Mouse (Mus musculus): ENCODE data around the gene Pde3a. TPM values are rescaled to one million over a fixed set of nuclear protein-coding genes. Genes with fewer than 3 reads are reported as not detected.

Gene Pde3a
- polyA plus RNA-seq, 1 experiment from 2014 or later = 2.3 TPM

- Histone ChIP-seq H3K36me3 (ENCODE audit: control insufficient read depth, insufficient read depth, low read length) (no peaks in the 10 kb centered on the region), H3K27me3 (ENCODE audit: control insufficient read depth, insufficient read depth, low read depth, low read length) (no peaks in the 10 kb centered on the region), H3K27ac (ENCODE audit: low read length) (no peak overlapping the region), H3K4me1 (ENCODE audit: control insufficient read depth, insufficient read depth, low read length) (no peaks in the 10 kb centered on the region), H3K4me2 (ENCODE audit: low read length) (no peak overlapping the region), H3K9me3 (replicated peaks; ENCODE audit: control insufficient read depth, low read length, poor library complexity, severe bottlenecking) (no peaks in the 10 kb centered on the region), H3K4me3 (ENCODE audit: low read depth, low read length) (no peak overlapping the region), H3K9ac (ENCODE audit: low read depth, low read length) (no peak overlapping the region)
- WGBS = 94% methylated on average over 5 of the region's 5 CpGs
- ATAC-seq = no peak
Observed at GRCm38 (mm10) chr6:141350261-141350660, 101.2 kb downstream of the Pde3a start.

GRCm38 (mm10) chr6:141352277-141352676, 103.2 kb downstream of the Pde3a start:
- 61% methylated on average over 6 of the region's 6 CpGs for WGBS
- no peaks in the 10 kb centered on the region for H3K4me1 ChIP-seq (ENCODE audit: control insufficient read depth, insufficient read depth, low read length)
- no peak overlapping the region for H3K4me2 ChIP-seq (ENCODE audit: low read length)
- H3K9me3 ChIP-seq (replicated peaks; ENCODE audit: control insufficient read depth, low read length, poor library complexity, severe bottlenecking) = no peaks in the 10 kb centered on the region
- no peaks in the 10 kb centered on the region for H3K27me3 ChIP-seq (ENCODE audit: control insufficient read depth, insufficient read depth, low read depth, low read length)
- H3K9ac ChIP-seq (ENCODE audit: low read depth, low read length) = no peak overlapping the region
- no peak overlapping the region for H3K27ac ChIP-seq (ENCODE audit: low read length)
- no peak overlapping the region for H3K4me3 ChIP-seq (ENCODE audit: low read depth, low read length)
- ATAC-seq = no peak
- H3K36me3 ChIP-seq (ENCODE audit: control insufficient read depth, insufficient read depth, low read length) = no peaks in the 10 kb centered on the region

GRCm38 (mm10) chr6:141363664-141364063, 114.6 kb downstream of the Pde3a start:
- Histone ChIP-seq H3K4me3 (ENCODE audit: low read depth, low read length) (no peak overlapping the region), H3K36me3 (ENCODE audit: control insufficient read depth, insufficient read depth, low read length) (no peaks in the 10 kb centered on the region), H3K4me2 (ENCODE audit: low read length) (no peak overlapping the region), H3K27me3 (ENCODE audit: control insufficient read depth, insufficient read depth, low read depth, low read length) (no peaks in the 10 kb centered on the region), H3K9me3 (replicated peaks; ENCODE audit: control insufficient read depth, low read length, poor library complexity, severe bottlenecking) (no peaks in the 10 kb centered on the region), H3K9ac (ENCODE audit: low read depth, low read length) (no peak overlapping the region), H3K27ac (ENCODE audit: low read length) (no peak overlapping the region), H3K4me1 (ENCODE audit: control insufficient read depth, insufficient read depth, low read length) (no peaks in the 10 kb centered on the region)
- WGBS = 91% methylated on average over 3 of the region's 3 CpGs
- no peak for ATAC-seq

- H3K9me3 ChIP-seq (replicated peaks; ENCODE audit: control insufficient read depth, low read length, poor library complexity, severe bottlenecking) = no peaks in the 10 kb centered on the region
- WGBS = 62% methylated on average over 5 of the region's 5 CpGs
- H3K27ac ChIP-seq (ENCODE audit: low read length) = no peak overlapping the region
- H3K4me1 ChIP-seq (ENCODE audit: control insufficient read depth, insufficient read depth, low read length) = no peaks in the 10 kb centered on the region
- H3K27me3 ChIP-seq (ENCODE audit: control insufficient read depth, insufficient read depth, low read depth, low read length) = no peaks in the 10 kb centered on the region
- no peak for ATAC-seq
- no peak overlapping the region for H3K9ac ChIP-seq (ENCODE audit: low read depth, low read length)
- H3K4me3 ChIP-seq (ENCODE audit: low read depth, low read length) = no peak overlapping the region
- H3K4me2 ChIP-seq (ENCODE audit: low read length) = no peak overlapping the region
- H3K36me3 ChIP-seq (ENCODE audit: control insufficient read depth, insufficient read depth, low read length) = no peaks in the 10 kb centered on the region
Observed at GRCm38 (mm10) chr6:141367037-141367436, 118.0 kb downstream of the Pde3a start.

- Histone ChIP-seq H3K9me3 (replicated peaks; ENCODE audit: control insufficient read depth, low read length, poor library complexity, severe bottlenecking) (no peaks in the 10 kb centered on the region), H3K27me3 (ENCODE audit: control insufficient read depth, insufficient read depth, low read depth, low read length) (no peaks in the 10 kb centered on the region), H3K9ac (ENCODE audit: low read depth, low read length) (no peak overlapping the region), H3K27ac (ENCODE audit: low read length) (no peak overlapping the region), H3K36me3 (ENCODE audit: control insufficient read depth, insufficient read depth, low read length) (no peaks in the 10 kb centered on the region), H3K4me1 (ENCODE audit: control insufficient read depth, insufficient read depth, low read length) (no peaks in the 10 kb centered on the region), H3K4me2 (ENCODE audit: low read length) (no peak overlapping the region), H3K4me3 (ENCODE audit: low read depth, low read length) (no peak overlapping the region)
- 62% methylated on average over 2 of the region's 2 CpGs for WGBS
- no peak for ATAC-seq
Observed at GRCm38 (mm10) chr6:141372697-141373096, 123.6 kb downstream of the Pde3a start.

GRCm38 (mm10) chr6:141374469-141375057, 125.5 kb downstream of the Pde3a start:
- H3K4me3 ChIP-seq (ENCODE audit: low read depth, low read length) = no peak overlapping the region
- no peaks in the 10 kb centered on the region for H3K36me3 ChIP-seq (ENCODE audit: control insufficient read depth, insufficient read depth, low read length)
- WGBS = 72% methylated on average over 2 of the region's 2 CpGs
- H3K27me3 ChIP-seq (ENCODE audit: control insufficient read depth, insufficient read depth, low read depth, low read length) = no peaks in the 10 kb centered on the region
- ATAC-seq = no peak
- H3K4me1 ChIP-seq (ENCODE audit: control insufficient read depth, insufficient read depth, low read length) = no peaks in the 10 kb centered on the region
- H3K9ac ChIP-seq (ENCODE audit: low read depth, low read length) = no peak overlapping the region
- H3K9me3 ChIP-seq (replicated peaks; ENCODE audit: control insufficient read depth, low read length, poor library complexity, severe bottlenecking) = no peaks in the 10 kb centered on the region
- no peak overlapping the region for H3K27ac ChIP-seq (ENCODE audit: low read length)
- H3K4me2 ChIP-seq (ENCODE audit: low read length) = no peak overlapping the region

GRCm38 (mm10) chr6:141375155-141375554, 126.1 kb downstream of the Pde3a start:
- H3K9me3 ChIP-seq (replicated peaks; ENCODE audit: control insufficient read depth, low read length, poor library complexity, severe bottlenecking) = no peaks in the 10 kb centered on the region
- H3K4me3 ChIP-seq (ENCODE audit: low read depth, low read length) = no peak overlapping the region
- H3K27me3 ChIP-seq (ENCODE audit: control insufficient read depth, insufficient read depth, low read depth, low read length) = no peaks in the 10 kb centered on the region
- no peaks in the 10 kb centered on the region for H3K36me3 ChIP-seq (ENCODE audit: control insufficient read depth, insufficient read depth, low read length)
- H3K9ac ChIP-seq (ENCODE audit: low read depth, low read length) = no peak overlapping the region
- H3K27ac ChIP-seq (ENCODE audit: low read length) = no peak overlapping the region
- WGBS = 77% methylated on average over 4 of the region's 4 CpGs
- no peak for ATAC-seq
- no peaks in the 10 kb centered on the region for H3K4me1 ChIP-seq (ENCODE audit: control insufficient read depth, insufficient read depth, low read length)
- H3K4me2 ChIP-seq (ENCODE audit: low read length) = no peak overlapping the region

GRCm38 (mm10) chr6:141380927-141381326, 131.9 kb downstream of the Pde3a start:
- Histone ChIP-seq H3K4me2 (ENCODE audit: low read length) (peak overlapping the region; percentile 15), H3K4me1 (ENCODE audit: control insufficient read depth, insufficient read depth, low read length) (peaks cover 4% of the 10 kb centered on the region; the same call in 1 of the 2 replicates), H3K36me3 (ENCODE audit: control insufficient read depth, insufficient read depth, low read length) (no peaks in the 10 kb centered on the region), H3K9me3 (replicated peaks; ENCODE audit: control insufficient read depth, low read length, poor library complexity, severe bottlenecking) (no peaks in the 10 kb centered on the region), H3K4me3 (ENCODE audit: low read depth, low read length) (no peak overlapping the region), H3K9ac (ENCODE audit: low read depth, low read length) (no peak overlapping the region), H3K27ac (ENCODE audit: low read length) (peak overlapping the region; percentile 47; the same call in 1 of the 2 replicates), H3K27me3 (ENCODE audit: control insufficient read depth, insufficient read depth, low read depth, low read length) (no peaks in the 10 kb centered on the region)
- 28% methylated on average over 12 of the region's 12 CpGs for WGBS
- peak; percentile 81 for ATAC-seq

GRCm38 (mm10) chr6:141381473-141381872, 132.4 kb downstream of the Pde3a start:
- no peak overlapping the region for H3K9ac ChIP-seq (ENCODE audit: low read depth, low read length)
- 60% methylated on average over 8 of the region's 8 CpGs for WGBS

More at GRCm38 (mm10) chr6:141381473-141381872, 132.4 kb downstream of the Pde3a start:
- ATAC-seq = peak; percentile 76
- Histone ChIP-seq H3K4me2 (ENCODE audit: low read length) (peak overlapping the region; percentile 15), H3K36me3 (ENCODE audit: control insufficient read depth, insufficient read depth, low read length) (no peaks in the 10 kb centered on the region), H3K4me1 (ENCODE audit: control insufficient read depth, insufficient read depth, low read length) (peaks cover 4% of the 10 kb centered on the region; the same call in 1 of the 2 replicates), H3K9me3 (replicated peaks; ENCODE audit: control insufficient read depth, low read length, poor library complexity, severe bottlenecking) (no peaks in the 10 kb centered on the region), H3K27me3 (ENCODE audit: control insufficient read depth, insufficient read depth, low read depth, low read length) (no peaks in the 10 kb centered on the region), H3K27ac (ENCODE audit: low read length) (peak overlapping the region; percentile 47), H3K4me3 (ENCODE audit: low read depth, low read length) (no peak overlapping the region)
